Mouse (Mus musculus) frontal cortex, postnatal 25 days (tissue): Measurements from ENCODE around the gene Plagl2.
"Not testable (repeated sequence)": the region's sequence is repeated elsewhere in the genome, so short reads cannot be mapped to it uniquely, and the experiment has no call there.

ENCODE experiments used
- DNase-seq, 2 experiments: peaks; one replicate each; pipeline ENCODE4 v3.0.0; 2022; ENCODE audit warnings: low spot score in 2 of 2

Gene Plagl2

DNA sequence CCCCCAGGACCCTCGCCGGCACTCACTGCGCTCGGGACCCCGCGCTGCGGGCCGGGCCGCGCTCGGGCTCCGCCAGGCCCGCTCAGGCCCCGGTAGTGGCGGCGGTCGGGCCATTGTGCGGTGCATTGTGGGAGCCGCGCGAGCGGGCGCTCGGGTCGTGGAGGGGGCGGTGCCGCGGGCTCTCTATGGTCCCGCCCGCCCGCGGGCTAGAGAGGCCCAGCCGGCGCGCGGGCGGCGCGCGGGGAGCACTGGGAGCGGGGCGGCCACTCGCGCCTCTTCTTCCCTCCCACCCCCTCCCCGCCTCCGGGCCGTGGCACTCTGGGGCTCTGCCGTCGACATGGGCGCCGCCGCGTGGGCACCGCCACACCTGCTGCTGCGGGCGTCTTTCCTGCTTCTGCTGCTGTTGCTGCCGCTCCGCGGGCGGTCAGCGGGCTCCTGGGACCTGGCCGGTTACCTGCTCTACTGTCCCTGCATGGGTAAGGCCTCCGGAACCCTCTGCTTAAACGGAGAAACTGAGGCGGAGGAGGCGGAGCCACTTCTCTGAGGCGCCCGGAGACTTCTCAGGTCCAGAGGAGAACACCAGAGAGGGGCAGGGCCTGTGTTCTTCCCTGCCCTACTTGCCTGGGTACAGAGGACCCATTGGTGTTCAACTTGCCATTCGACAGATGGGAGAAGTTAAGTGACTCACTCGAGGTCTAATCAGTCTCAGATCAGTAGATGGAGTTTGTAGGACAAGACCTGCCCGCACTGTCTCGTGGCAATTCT is at the start of gene Plagl2, which contains the start of gene Pofut1:
TSS of gene Plagl2 (minus strand) at position 177 of the 765 bp plus-strand sequence.
TSS of gene Pofut1 (plus strand) at position 284 of the 765 bp plus-strand sequence.
- DNase-seq, result peak; percentile 57 to 77

GRCm38 (mm10) chr2:153287835-153288234 is 46.6 kb upstream of the Plagl2 start:
- no peak for DNase-seq

DNA sequence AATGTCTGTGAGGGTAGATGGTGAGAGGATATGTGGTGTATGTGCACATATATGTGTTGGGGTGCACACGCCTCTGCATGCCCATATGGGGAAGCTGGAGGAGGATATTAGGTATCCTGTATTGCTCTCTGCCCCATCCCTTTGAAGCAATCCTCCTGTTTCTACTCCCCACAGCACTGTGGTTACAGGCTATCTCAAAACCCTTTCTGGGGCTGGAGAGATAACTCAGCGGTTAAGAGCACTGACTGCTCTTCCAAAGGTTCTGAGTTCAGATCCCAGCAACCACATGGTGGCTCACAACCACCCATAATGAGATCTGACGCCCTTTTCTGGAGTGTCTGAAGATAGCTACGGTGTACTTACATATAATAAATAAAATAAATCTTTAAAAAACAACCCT is 45.3 kb upstream of the Plagl2 start:
- no peak for DNase-seq

- no peak for DNase-seq
These were observed 42.7 kb upstream of the Plagl2 start for GRCm38 (mm10) chr2:153283919-153284318.

DNA sequence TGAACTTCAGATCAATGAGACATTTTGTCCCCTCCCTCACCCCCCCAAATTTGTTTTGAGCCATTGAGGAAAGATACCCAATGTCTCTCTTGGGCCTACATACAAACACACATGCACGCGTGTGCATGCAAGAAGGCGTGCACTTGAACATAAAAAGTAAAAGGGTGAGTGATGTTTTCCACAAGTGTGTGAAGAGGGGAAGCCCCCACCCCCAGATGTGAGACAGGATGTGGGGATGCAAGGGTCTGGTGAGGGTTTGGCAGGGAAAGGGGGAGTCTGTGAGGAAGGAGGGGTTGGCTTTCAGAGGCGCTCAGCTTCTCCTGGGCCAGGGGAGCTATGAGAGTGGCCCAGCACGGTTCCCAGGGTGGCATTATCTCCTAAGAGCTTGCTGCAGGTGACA is 37.1 kb upstream of the Plagl2 start:
- no peak for DNase-seq

GRCm38 (mm10) chr2:153276846-153277245 is 35.6 kb upstream of the Plagl2 start:
- DNase-seq, result not testable (repeated sequence)

DNA sequence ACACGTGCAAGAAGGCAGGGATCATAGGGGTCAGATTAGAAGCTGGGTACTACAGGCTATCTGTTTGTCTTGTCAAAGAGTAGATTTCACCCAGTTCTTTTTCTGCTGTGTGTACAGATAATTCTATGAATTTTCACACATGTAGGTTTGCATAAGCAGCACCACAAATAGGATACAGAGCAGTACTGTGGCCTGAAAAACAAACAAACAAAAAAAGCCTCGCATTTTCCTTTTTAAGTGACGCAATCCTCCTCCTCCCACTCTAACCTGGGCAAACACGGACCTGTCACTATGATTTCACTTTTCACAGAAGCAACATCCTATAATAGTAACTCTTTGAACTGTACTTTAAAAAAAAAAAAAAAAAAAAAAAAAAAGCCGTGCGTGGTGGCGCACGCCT is 35.2 kb upstream of the Plagl2 start:
- no peak for DNase-seq

DNA sequence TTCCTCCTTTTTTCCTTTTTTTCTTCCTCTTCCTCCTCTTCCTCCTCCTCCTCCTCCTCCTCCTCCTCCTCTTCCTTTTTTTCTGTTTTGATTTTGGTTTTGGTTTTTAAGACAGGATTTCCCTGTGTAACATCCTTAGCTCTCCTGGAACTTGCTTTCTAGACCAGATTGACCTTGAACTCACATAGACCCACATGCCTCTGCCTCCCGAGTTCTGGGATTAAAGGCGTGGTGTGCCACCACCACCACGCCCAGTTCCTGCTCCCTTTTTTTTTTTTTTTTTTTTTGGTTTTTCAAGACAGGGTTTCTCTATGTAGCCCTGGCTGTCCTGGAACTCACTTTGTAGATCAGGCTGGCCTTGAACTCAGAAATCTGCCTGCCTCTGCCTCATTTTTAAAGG is 34.4 kb upstream of the Plagl2 start:
- DNase-seq, result not testable (repeated sequence)

- no peak for DNase-seq
These were observed 33.7 kb upstream of the Plagl2 start for GRCm38 (mm10) chr2:153274919-153275247.

DNA sequence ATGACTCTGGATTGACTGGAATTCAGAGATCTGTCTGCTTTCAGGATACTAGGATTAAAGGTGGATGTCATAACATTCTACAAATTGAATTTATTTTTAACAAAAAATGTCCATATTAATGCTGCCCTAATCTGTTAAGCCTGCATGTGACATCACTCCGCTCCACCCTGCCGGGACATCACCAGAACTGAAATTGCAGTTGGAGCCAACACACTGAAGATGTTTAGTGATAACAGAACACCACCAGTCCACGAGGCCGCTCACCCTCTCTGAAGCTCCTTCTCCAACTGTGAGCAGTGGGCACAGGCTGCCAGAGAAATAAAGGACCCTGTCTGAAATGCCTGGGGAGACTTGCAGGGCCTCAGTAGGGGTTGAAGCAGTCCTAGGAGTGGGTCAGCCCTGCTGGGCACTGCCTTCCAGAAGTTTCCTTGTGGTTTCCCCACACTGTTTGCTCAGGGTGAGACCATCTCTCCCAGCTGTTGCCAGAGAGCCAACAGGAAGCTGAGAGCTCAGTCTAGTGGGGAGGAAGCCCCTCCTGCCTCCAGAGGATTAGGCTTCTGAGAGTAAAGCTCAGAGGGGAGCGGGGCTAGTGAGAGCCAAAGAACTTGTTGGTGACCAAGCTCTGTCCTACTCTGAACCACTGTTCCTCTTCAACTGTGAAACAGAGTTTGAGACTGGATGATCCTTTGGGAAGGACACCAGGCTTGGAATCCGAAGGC is 33.1 kb upstream of the Plagl2 start:
- DNase-seq, result not testable (repeated sequence)

GRCm38 (mm10) chr2:153270231-153270915 is 29.1 kb upstream of the Plagl2 start:
- not testable (repeated sequence) for DNase-seq

DNA sequence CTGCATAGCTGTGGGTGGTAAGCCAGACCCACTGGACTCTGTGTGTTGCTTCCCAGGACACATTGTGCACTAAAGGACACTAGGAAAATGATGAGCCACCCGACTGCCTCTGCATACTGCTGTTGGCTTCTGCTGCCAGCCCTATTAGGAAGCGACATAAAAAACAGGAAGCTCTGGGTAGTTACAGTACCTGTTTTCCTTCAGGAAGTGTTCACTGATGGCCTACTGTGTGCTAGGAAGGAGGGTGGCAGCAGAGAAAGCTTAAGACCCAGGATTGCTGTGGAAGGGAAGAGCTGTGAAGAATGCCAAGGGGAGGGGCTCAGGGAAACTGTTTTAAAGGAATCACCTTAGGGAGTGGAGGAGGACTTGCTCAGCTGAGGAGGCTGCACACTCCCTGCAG is 26.1 kb upstream of the Plagl2 start:
- no peak for DNase-seq

DNA sequence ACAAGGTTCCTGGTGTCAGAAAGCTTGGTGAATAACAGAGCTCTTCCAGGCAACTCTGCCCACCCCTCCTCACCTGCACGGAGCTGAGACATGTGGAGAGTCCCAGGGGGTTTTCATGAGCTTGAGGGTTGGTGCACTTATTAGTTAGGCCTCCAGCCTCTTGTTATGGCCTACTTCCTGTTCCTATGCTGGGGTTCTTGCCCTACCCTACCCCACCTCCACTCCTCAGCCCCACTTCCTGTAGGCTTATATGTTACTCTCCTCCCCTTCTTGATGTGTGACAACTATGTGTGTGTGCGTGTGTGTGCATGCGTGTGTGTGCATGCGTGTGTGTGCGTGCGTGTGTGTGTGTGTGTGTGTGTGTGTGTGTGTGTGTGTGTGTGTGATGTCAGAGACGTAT is 21.8 kb upstream of the Plagl2 start:
- no peak for DNase-seq

- DNase-seq, result no peak
These were observed 18.8 kb upstream of the Plagl2 start for GRCm38 (mm10) chr2:153259864-153260674.

- no peak for DNase-seq
These were observed 18.0 kb upstream of the Plagl2 start for GRCm38 (mm10) chr2:153259030-153259863.

DNA sequence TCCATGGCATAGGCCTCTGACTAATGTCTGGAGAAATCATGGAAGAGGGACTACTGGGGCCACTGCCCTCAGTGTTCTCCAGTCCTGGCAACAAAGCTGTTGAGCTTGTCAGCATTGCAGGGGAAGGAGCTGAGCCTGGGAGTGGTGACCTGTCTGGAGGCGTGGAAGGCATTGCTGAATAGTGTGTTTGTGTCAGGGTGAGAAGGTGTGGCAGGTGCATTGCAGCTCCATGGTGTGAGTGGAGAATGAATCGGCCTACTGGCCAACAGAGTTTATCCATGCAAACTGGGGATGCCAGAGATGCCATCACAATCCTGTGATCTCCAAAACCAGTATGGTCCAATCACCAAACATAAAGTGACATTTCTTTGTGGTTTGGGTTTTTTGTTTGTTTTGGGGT is 15.4 kb upstream of the Plagl2 start:
- DNase-seq, result no peak

- DNase-seq, result no peak
These were observed 8.5 kb upstream of the Plagl2 start for GRCm38 (mm10) chr2:153249751-153250150.

- DNase-seq, result no peak
These were observed 930 bp upstream of the Plagl2 start for GRCm38 (mm10) chr2:153242156-153242555.

DNA sequence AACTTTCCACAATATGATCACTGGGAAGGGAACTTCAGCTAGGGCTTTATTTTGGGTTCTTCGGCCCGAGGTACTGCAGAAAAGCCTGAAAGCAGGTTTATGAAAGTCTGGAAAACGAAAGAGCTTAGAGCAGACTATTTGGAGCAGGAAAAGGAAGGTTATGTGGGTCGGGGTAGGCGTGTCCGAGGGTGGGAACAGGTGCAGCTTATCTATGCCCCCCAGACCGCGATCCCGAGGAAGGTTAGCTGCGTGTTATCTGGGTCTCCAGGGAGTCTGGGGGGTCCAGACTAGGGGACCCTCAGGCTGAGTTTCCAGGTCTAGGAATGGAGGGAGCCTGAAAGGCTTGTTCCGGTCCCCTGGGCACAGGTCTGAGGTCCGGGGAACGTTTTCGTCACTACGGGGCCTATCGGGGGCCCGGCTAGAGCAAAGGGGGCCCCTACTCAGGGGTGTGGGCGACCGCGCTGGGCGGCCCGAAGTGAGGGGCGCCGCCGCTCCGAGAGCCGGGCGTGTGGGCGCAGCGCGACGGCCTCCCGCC is 458 bp downstream of the Plagl2 start:
- DNase-seq, result no peak

DNA sequence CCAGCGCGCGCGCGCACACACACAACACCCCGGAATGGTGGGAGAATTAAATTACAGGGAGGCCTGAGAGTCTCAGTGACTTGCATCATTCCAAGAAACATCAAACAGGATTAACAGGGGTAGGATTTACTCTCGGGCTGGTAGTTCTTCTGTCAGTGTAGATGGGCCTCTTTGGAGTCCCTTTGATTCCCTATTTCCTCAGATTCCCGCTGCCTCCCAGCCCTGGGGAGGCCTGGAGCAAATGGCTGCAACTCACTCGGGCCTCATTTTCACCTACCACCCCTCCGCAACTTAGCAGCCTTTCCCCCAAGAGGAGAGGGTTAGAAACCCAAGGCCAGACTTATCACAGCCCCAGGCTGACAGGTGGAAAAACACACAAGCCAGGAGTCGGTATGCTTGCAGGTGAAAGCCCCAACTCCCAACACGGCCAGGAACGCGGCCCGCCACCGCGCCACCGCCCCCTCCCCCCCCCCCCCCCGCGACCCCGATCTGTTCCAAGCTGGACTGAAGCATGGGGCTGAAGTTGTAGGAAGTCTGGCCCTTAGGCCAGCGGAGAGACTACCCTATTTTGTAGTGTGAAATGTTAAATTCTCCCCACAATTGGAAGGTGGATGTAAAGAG is 1.3 kb downstream of the Plagl2 start:
- no peak for DNase-seq
